Mouse (Mus musculus) forebrain, embryonic 16.5 days (tissue): ENCODE data around the gene Tmem260. TPM values are rescaled to one million over a fixed set of nuclear protein-coding genes. Genes with fewer than 3 reads are reported as not detected.

ENCODE experiments used
- ATAC-seq: fragments of 200-750 bp; cut with Nextera tagmentation; 2 replicates; pipeline ENCODE4 v1.8.0; 2017; ENCODE audit warnings: mild to moderate bottlenecking, moderate library complexity
- H3K27ac ChIP-seq: fragments of 300-500 bp; sonication (generic); 2 replicates; pipeline ENCODE4 v1.5.1; 2014; ENCODE audit warnings: low read length, control low read depth
- H3K27me3 ChIP-seq: fragments of 300-500 bp; sonication (generic); replicated peaks from 2 replicates; pipeline ENCODE4 v1.6.1; 2014; ENCODE audit warnings: low read length; ENCODE audit not compliant: control insufficient read depth, insufficient read depth
- H3K36me3 ChIP-seq: fragments of 300-500 bp; sonication (generic); 2 replicates; pipeline ENCODE4 v1.6.1; 2014; ENCODE audit not compliant: control insufficient read depth, insufficient read depth
- H3K4me1 ChIP-seq: fragments of 300-500 bp; sonication (generic); replicated peaks from 2 replicates; pipeline ENCODE4 v1.6.1; 2014; ENCODE audit warnings: low read length; ENCODE audit not compliant: control insufficient read depth, insufficient read depth
- H3K4me2 ChIP-seq: fragments of 300-500 bp; sonication (generic); 2 replicates; pipeline ENCODE4 v1.6.1; 2014; ENCODE audit warnings: mild to moderate bottlenecking, low read length, control low read depth
- H3K4me3 ChIP-seq: fragments of 300-500 bp; sonication (generic); replicated peaks from 2 replicates; pipeline ENCODE4 v1.5.1; 2014; ENCODE audit warnings: mild to moderate bottlenecking, low read length, control low read depth
- H3K9ac ChIP-seq: fragments of 300-500 bp; sonication (generic); replicated peaks from 2 replicates; pipeline ENCODE4 v1.6.1; 2014; ENCODE audit warnings: low read depth, low read length, control low read depth
- H3K9me3 ChIP-seq: fragments of 300-500 bp; sonication (generic); 2 replicates; pipeline ENCODE4 v1.6.1; 2016; ENCODE audit warnings: low read length; ENCODE audit not compliant: control insufficient read depth
- WGBS: fragments of 180-500 bp; shearing (Covaris S2); extraction: QIAGEN DNeasy Blood & Tissue Kit; methylation state at CpG from one replicate; pipeline ENCODE4 v1.1.7; 2014; 5-methylcytosine and 5-hydroxymethylcytosine counted together
- polyA plus RNA-seq: library from polyadenylated mRNA; unstranded; fragments of >200 nt; fragmentation: Nextera tagmentation; extraction: Ambion mirVana; gene quantifications from 2 replicates; pipeline ENCODE4 v1.2.1, GENCODE M21; 2015

Tmem260 gene
- polyA plus RNA-seq, result 19.0 and 20.6 TPM in 2 replicates

GRCm38 (mm10) chr14:48445984-48446683 lies at the start of gene Tmem260:
Tmem260 (plus strand) TSS chr14:48446124.
- Histone ChIP-seq H3K27ac (peak within 1 kb of the TSS; percentile 92), H3K9me3 (no peaks in the 10 kb centered on the region), H3K27me3 (no peaks in the 10 kb centered on the region; the same call in 1 of the 2 replicates), H3K4me1 (peaks cover 9% of the 10 kb centered on the region), H3K4me2 (peak within 1 kb of the TSS; percentile 78), H3K36me3 (no peaks in the 10 kb centered on the region), H3K9ac (peak within 1 kb of the TSS; percentile 92), H3K4me3 (peak within 1 kb of the TSS; percentile 61)
- under 1% methylated on average over 64 of the region's 69 CpGs for WGBS
- peak; percentile 97 for ATAC-seq

GRCm38 (mm10) chr14:48406086-48406485 lies 39.8 kb upstream of the Tmem260 start:
- H3K9ac ChIP-seq, result no peak overlapping the region
- no peak overlapping the region for H3K27ac ChIP-seq
- H3K9me3 ChIP-seq, result no peaks in the 10 kb centered on the region
- no peaks in the 10 kb centered on the region for H3K4me1 ChIP-seq
- H3K27me3 ChIP-seq, result peaks cover 11% of the 10 kb centered on the region
- 90% methylated on average over 13 of the region's 13 CpGs for WGBS
- H3K4me3 ChIP-seq, result no peak overlapping the region
- H3K36me3 ChIP-seq, result no peaks in the 10 kb centered on the region
- H3K4me2 ChIP-seq, result no peak overlapping the region
- ATAC-seq, result no peak

- 54% methylated on average over 3 of the region's 3 CpGs for WGBS
- no peak overlapping the region for H3K4me3 ChIP-seq
- no peak overlapping the region for H3K27ac ChIP-seq
- H3K36me3 ChIP-seq, result no peaks in the 10 kb centered on the region
- 0 out of 2 replicates have a peak, but pooled peaks cover 3% of the 10 kb centered on the region for H3K4me1 ChIP-seq
- no peak for ATAC-seq
- no peak overlapping the region for H3K9ac ChIP-seq
- no peak overlapping the region for H3K4me2 ChIP-seq
- H3K27me3 ChIP-seq, result peaks cover 65% of the 10 kb centered on the region
- no peaks in the 10 kb centered on the region for H3K9me3 ChIP-seq
These were observed 28.9 kb upstream of the Tmem260 start for GRCm38 (mm10) chr14:48417064-48417463.

GRCm38 (mm10) chr14:48418264-48418663 lies 27.7 kb upstream of the Tmem260 start:
- no peaks in the 10 kb centered on the region for H3K9me3 ChIP-seq
- no peaks in the 10 kb centered on the region for H3K36me3 ChIP-seq
- 21% methylated on average over 3 of the region's 3 CpGs for WGBS
- peaks cover 67% of the 10 kb centered on the region for H3K27me3 ChIP-seq
- H3K4me3 ChIP-seq, result no peak overlapping the region
- 0 out of 2 replicates have a peak, but pooled peaks cover 3% of the 10 kb centered on the region for H3K4me1 ChIP-seq
- H3K4me2 ChIP-seq, result no peak overlapping the region
- H3K27ac ChIP-seq, result no peak overlapping the region
- peak; percentile 69 for ATAC-seq
- H3K9ac ChIP-seq, result no peak overlapping the region

- H3K9ac ChIP-seq, result no peak overlapping the region
- 10% methylated on average over 5 of the region's 5 CpGs for WGBS
- no peak overlapping the region for H3K27ac ChIP-seq
- no peak overlapping the region for H3K4me2 ChIP-seq
- no peaks in the 10 kb centered on the region for H3K9me3 ChIP-seq
- H3K27me3 ChIP-seq, result peaks cover 71% of the 10 kb centered on the region
- peak; percentile 94 for ATAC-seq
- 0 out of 2 replicates have a peak, but pooled peaks cover 3% of the 10 kb centered on the region for H3K4me1 ChIP-seq
- H3K36me3 ChIP-seq, result no peaks in the 10 kb centered on the region
- no peak overlapping the region for H3K4me3 ChIP-seq
These were observed 27.3 kb upstream of the Tmem260 start for GRCm38 (mm10) chr14:48418672-48419071.

GRCm38 (mm10) chr14:48421476-48421875 lies 24.4 kb upstream of the Tmem260 start:
- Histone ChIP-seq H3K9me3 (no peaks in the 10 kb centered on the region), H3K9ac (no peak overlapping the region), H3K4me3 (no peak overlapping the region), H3K27ac (no peak overlapping the region), H3K4me1 (0 out of 2 replicates have a peak, but pooled peaks cover 3% of the 10 kb centered on the region), H3K4me2 (no peak overlapping the region), H3K27me3 (peaks cover 74% of the 10 kb centered on the region), H3K36me3 (no peaks in the 10 kb centered on the region)
- WGBS, result 24% methylated on average over 6 of the region's 6 CpGs
- no peak for ATAC-seq

GRCm38 (mm10) chr14:48421996-48422395 lies 23.9 kb upstream of the Tmem260 start:
- Histone ChIP-seq H3K9ac (no peak overlapping the region), H3K36me3 (no peaks in the 10 kb centered on the region), H3K9me3 (no peaks in the 10 kb centered on the region), H3K4me3 (no peak overlapping the region), H3K27me3 (peaks cover 71% of the 10 kb centered on the region), H3K27ac (no peak overlapping the region), H3K4me2 (no peak overlapping the region), H3K4me1 (0 out of 2 replicates have a peak, but pooled peaks cover 3% of the 10 kb centered on the region)
- 24% methylated on average over 6 of the region's 6 CpGs for WGBS
- ATAC-seq, result no peak

- H3K36me3 ChIP-seq, result no peaks in the 10 kb centered on the region
- H3K27ac ChIP-seq, result no peak overlapping the region
- no peaks in the 10 kb centered on the region for H3K9me3 ChIP-seq
- no peak for ATAC-seq
- 39% methylated on average over 4 of the region's 4 CpGs for WGBS
- H3K4me3 ChIP-seq, result no peak overlapping the region
- H3K4me1 ChIP-seq, result 0 out of 2 replicates have a peak, but pooled peaks cover 3% of the 10 kb centered on the region
- no peak overlapping the region for H3K4me2 ChIP-seq
- H3K9ac ChIP-seq, result no peak overlapping the region
- peaks cover 67% of the 10 kb centered on the region for H3K27me3 ChIP-seq
These were observed 23.5 kb upstream of the Tmem260 start for GRCm38 (mm10) chr14:48422436-48422835.

- peaks cover 63% of the 10 kb centered on the region for H3K27me3 ChIP-seq
- no peak overlapping the region for H3K27ac ChIP-seq
- no peak overlapping the region for H3K9ac ChIP-seq
- ATAC-seq, result no peak
- H3K4me1 ChIP-seq, result no peaks in the 10 kb centered on the region
- H3K4me3 ChIP-seq, result no peak overlapping the region
- WGBS, result 38% methylated on average over 7 of the region's 7 CpGs
- H3K9me3 ChIP-seq, result no peaks in the 10 kb centered on the region
- no peaks in the 10 kb centered on the region for H3K36me3 ChIP-seq
- H3K4me2 ChIP-seq, result no peak overlapping the region
These were observed 23.0 kb upstream of the Tmem260 start for GRCm38 (mm10) chr14:48422901-48423300.
